Mouse (Mus musculus) MEL (cell line): ENCODE measurements at regions not wholly inside any gene's neighbourhood (a gene's known extent, or its start where the extent isn't known, plus 50 kb on each side); places are given as distances from the start of the nearest gene placed in this dataset.

Experiments used
- DNase-seq: peaks from one replicate; pipeline ENCODE4 v3.0.0; 2011; ENCODE audit warnings: low read depth, low spot score
- H3K27ac ChIP-seq: 2 replicates; pipeline ENCODE4 v1.5.1; 2012; ENCODE audit warnings: low read depth, mild to moderate bottlenecking, control low read depth, low read length, moderate library complexity; ENCODE audit not compliant: control insufficient read depth
- H3K27me3 ChIP-seq, 2 experiments: fragments of 150-350 bp in 1 of 2; sonication (generic) in 1 of 2; 2 replicates each; pipeline ENCODE4 v1.6.1; 2012; ENCODE audit warnings: low read length in 2 of 2, mild to moderate bottlenecking in 2 of 2, improper control_type of control experiment in 1 of 2, moderate library complexity in 1 of 2; ENCODE audit not compliant: insufficient read depth in 2 of 2, control insufficient read depth in 1 of 2
- H3K36me3 ChIP-seq, 2 experiments: 2 replicates each; pipeline ENCODE4 v1.6.1; 2012 to 2014; ENCODE audit warnings: low read length in 2 of 2, improper control_type of control experiment in 1 of 2, inconsistent platforms in 1 of 2, mild to moderate bottlenecking in 1 of 2; ENCODE audit not compliant: insufficient read depth in 2 of 2, control insufficient read depth in 1 of 2
- H3K4me1 ChIP-seq, 2 experiments: fragments of 150-350 bp in 1 of 2; sonication (generic) in 1 of 2; 2 replicates each; pipeline ENCODE4 v1.6.1; 2012; ENCODE audit warnings: low read length in 2 of 2, improper control_type of control experiment in 1 of 2, mild to moderate bottlenecking in 1 of 2; ENCODE audit not compliant: insufficient read depth in 2 of 2, control insufficient read depth in 1 of 2
- H3K4me3 ChIP-seq, 2 experiments: fragments of 150-350 bp in 1 of 2; sonication (generic) in 1 of 2; 2 replicates each; pipeline ENCODE4 v1.5.1; 2012; ENCODE audit warnings: low read depth in 2 of 2, low read length in 2 of 2, mild to moderate bottlenecking in 2 of 2, moderate library complexity in 2 of 2, control low read depth in 1 of 2, improper control_type of control experiment in 1 of 2; ENCODE audit not compliant: control insufficient read depth in 1 of 2, insufficient read depth in 1 of 2
- H3K79me2 ChIP-seq: 2 replicates; pipeline ENCODE4 v1.6.1; 2012; ENCODE audit warnings: mild to moderate bottlenecking, low read length, moderate library complexity; ENCODE audit not compliant: control insufficient read depth, poor library complexity, insufficient read depth
- H3K9ac ChIP-seq: 2 replicates; pipeline ENCODE4 v1.6.1; 2012; ENCODE audit warnings: low read depth, mild to moderate bottlenecking, control low read depth, low read length, moderate library complexity; ENCODE audit not compliant: control insufficient read depth, poor library complexity, severe bottlenecking
- H3K9me3 ChIP-seq: fragments of 150-350 bp; sonication (generic); replicated peaks from 2 replicates; pipeline ENCODE4 v1.6.1; 2012; ENCODE audit warnings: mild to moderate bottlenecking, low read length, improper control_type of control experiment, moderate library complexity; ENCODE audit not compliant: insufficient read depth
- BHLHE40 ChIP-seq: IDR thresholded peaks from 2 replicates; pipeline ENCODE4 v1.6.1; 2012; ENCODE audit warnings: low read depth, mild to moderate bottlenecking, inconsistent platforms, low read length, improper control_type of control experiment, borderline replicate concordance
- CHD2 ChIP-seq: IDR thresholded peaks from 2 replicates; pipeline ENCODE4 v1.6.1; 2011; ENCODE audit warnings: low read length, improper control_type of control experiment
- CTCF ChIP-seq, 3 experiments: IDR thresholded peaks in 2 of 3; conservative IDR thresholded peaks in 1 of 3; 2 replicates each; pipeline ENCODE4 v1.5.1; 2011 to 2012; ENCODE audit warnings: low read length in 3 of 3, low read depth in 2 of 3, mild to moderate bottlenecking in 2 of 3, improper control_type of control experiment in 1 of 3, inconsistent platforms in 1 of 3, mixed read lengths in 1 of 3, moderate library complexity in 1 of 3; ENCODE audit not compliant: control insufficient read depth in 1 of 3, insufficient read depth in 1 of 3, poor library complexity in 1 of 3, severe bottlenecking in 1 of 3
- EP300 ChIP-seq, 2 experiments: IDR thresholded peaks; 2 replicates each; pipeline ENCODE4 v1.6.1; 2011; ENCODE audit warnings: improper control_type of control experiment in 2 of 2, low read length in 2 of 2, low read depth in 1 of 2, mild to moderate bottlenecking in 1 of 2
- ETS1 ChIP-seq: IDR thresholded peaks from 2 replicates; pipeline ENCODE4 v1.6.1; 2012; ENCODE audit warnings: low read depth, mild to moderate bottlenecking, inconsistent platforms, low read length, improper control_type of control experiment, moderate library complexity
- GABPA ChIP-seq: IDR thresholded peaks from 2 replicates; pipeline ENCODE4 v1.6.1; 2012; ENCODE audit warnings: low read depth, mild to moderate bottlenecking, inconsistent platforms, low read length, improper control_type of control experiment, moderate library complexity
- GATA1 ChIP-seq: IDR thresholded peaks from 2 replicates; pipeline ENCODE4 v1.6.1; 2011; ENCODE audit warnings: low read depth, low read length, improper control_type of control experiment
- HCFC1 ChIP-seq: IDR thresholded peaks from 2 replicates; pipeline ENCODE4 v1.6.1; 2012; ENCODE audit warnings: low read depth, mild to moderate bottlenecking, inconsistent platforms, low read length, improper control_type of control experiment, moderate library complexity
- JUND ChIP-seq: IDR thresholded peaks from 2 replicates; pipeline ENCODE4 v1.6.1; 2011; ENCODE audit warnings: low read depth, mild to moderate bottlenecking, improper control_type of control experiment, low read length
- KAT2A ChIP-seq: conservative IDR thresholded peaks from 2 replicates; pipeline ENCODE4 v1.6.1; 2012; ENCODE audit warnings: low read depth, low read length, improper control_type of control experiment, inconsistent platforms
- MAX ChIP-seq: IDR thresholded peaks from 2 replicates; pipeline ENCODE4 v1.6.1; 2011; ENCODE audit warnings: low read length, improper control_type of control experiment
- NRF1 ChIP-seq: IDR thresholded peaks from 2 replicates; pipeline ENCODE4 v1.6.1; 2014; ENCODE audit warnings: low read depth, mild to moderate bottlenecking, inconsistent platforms, low read length, improper control_type of control experiment, moderate library complexity; ENCODE audit not compliant: poor library complexity, insufficient read depth, severe bottlenecking
- POLR2AphosphoS2 ChIP-seq: IDR thresholded peaks from 2 replicates; pipeline ENCODE4 v1.6.1; 2011; ENCODE audit warnings: low read length, improper control_type of control experiment
- RAD21 ChIP-seq: IDR thresholded peaks from 2 replicates; pipeline ENCODE4 v1.6.1; 2011; ENCODE audit warnings: mild to moderate bottlenecking, low read depth, low read length, improper control_type of control experiment
- RCOR1 ChIP-seq: IDR thresholded peaks from 2 replicates; pipeline ENCODE4 v1.6.1; 2012; ENCODE audit warnings: low read depth, mild to moderate bottlenecking, inconsistent platforms, low read length, improper control_type of control experiment
- SIN3A ChIP-seq: IDR thresholded peaks from 2 replicates; pipeline ENCODE4 v1.6.1; 2012; ENCODE audit warnings: low read length, improper control_type of control experiment, inconsistent platforms
- SMC3 ChIP-seq: IDR thresholded peaks from 2 replicates; pipeline ENCODE4 v1.6.1; 2011; ENCODE audit warnings: low read depth, low read length, improper control_type of control experiment
- TCF12 ChIP-seq: IDR thresholded peaks from 2 replicates; pipeline ENCODE4 v1.6.1; 2014; ENCODE audit warnings: low read depth, mild to moderate bottlenecking, inconsistent platforms, low read length, improper control_type of control experiment, moderate library complexity
- USF1 ChIP-seq: IDR thresholded peaks from 2 replicates; pipeline ENCODE4 v1.6.1; 2014; ENCODE audit warnings: low read depth, mild to moderate bottlenecking, inconsistent platforms, low read length, improper control_type of control experiment, moderate library complexity
- ZC3H11A ChIP-seq: IDR thresholded peaks from 2 replicates; pipeline ENCODE4 v1.6.1; 2012; ENCODE audit warnings: low read depth, mild to moderate bottlenecking, inconsistent platforms, low read length, improper control_type of control experiment
- ZKSCAN1 ChIP-seq: IDR thresholded peaks from 2 replicates; pipeline ENCODE4 v1.6.1; 2012; ENCODE audit warnings: low read depth, mild to moderate bottlenecking, inconsistent platforms, low read length, improper control_type of control experiment, moderate library complexity
- ZMIZ1 ChIP-seq: IDR thresholded peaks from 2 replicates; pipeline ENCODE4 v1.6.1; 2012; ENCODE audit warnings: low read depth, mild to moderate bottlenecking, inconsistent platforms, low read length, improper control_type of control experiment, moderate library complexity
- ZNF384 ChIP-seq: IDR thresholded peaks from 2 replicates; pipeline ENCODE4 v1.6.1; 2012; ENCODE audit warnings: low read depth, mild to moderate bottlenecking, inconsistent platforms, low read length, improper control_type of control experiment

- H3K36me3 ChIP-seq, result no peaks in the 10 kb centered on the region
- H3K79me2 ChIP-seq, result no peaks in the 10 kb centered on the region
- no peak overlapping the region for H3K27ac ChIP-seq
- no peaks in the 10 kb centered on the region for H3K4me1 ChIP-seq
- no peaks in the 10 kb centered on the region for H3K9me3 ChIP-seq
- TF ChIP-seq GABPA, result no peak
- TF ChIP-seq POLR2AphosphoS2, result no peak
- no peak for TF ChIP-seq ZKSCAN1
- no peak for TF ChIP-seq HCFC1
- no peak for TF ChIP-seq SIN3A
- no peak for TF ChIP-seq USF1
- no peak for TF ChIP-seq KAT2A
- no peak for TF ChIP-seq CHD2
- no peak for TF ChIP-seq EP300 (IDR thresholded peaks at IDR 0.05; ENCODE audit: low read depth in 1 of 2, low read length in 2 of 2)
- TF ChIP-seq ZC3H11A, result no peak
- TF ChIP-seq MAX, result no peak
- H3K9ac ChIP-seq, result no peak overlapping the region
- no peak for DNase-seq
- no peak overlapping the region for H3K4me3 ChIP-seq
- H3K27me3 ChIP-seq, result no peaks in the 10 kb centered on the region
Observed at GRCm38 (mm10) chr8:91899747-91900146, 97.9 kb upstream of the Irx3 start.

- Histone ChIP-seq H3K27ac (no peak overlapping the region), H3K79me2 (no peaks in the 10 kb centered on the region), H3K27me3 (no peaks in the 10 kb centered on the region), H3K36me3 (no peaks in the 10 kb centered on the region), H3K9ac (no peak overlapping the region), H3K9me3 (no peaks in the 10 kb centered on the region), H3K4me1 (no peaks in the 10 kb centered on the region), H3K4me3 (no peak overlapping the region)
- DNase-seq, result no peak
- TF ChIP-seq ZC3H11A, result no peak
- no peak for TF ChIP-seq BHLHE40
- TF ChIP-seq ETS1, result no peak
- no peak for TF ChIP-seq EP300 (IDR thresholded peaks at IDR 0.05; ENCODE audit: low read depth in 1 of 2, low read length in 2 of 2)
- TF ChIP-seq JUND, result no peak
- no peak for TF ChIP-seq CHD2
- TF ChIP-seq RAD21, result no peak
- TF ChIP-seq ZMIZ1, result no peak
- no peak for TF ChIP-seq CTCF (IDR thresholded peaks at IDR 0.05 in 2 of 3, conservative IDR thresholded peaks at IDR 0.05 in 1 of 3; ENCODE audit: control insufficient read depth in 1 of 3, insufficient read depth in 1 of 3, low read depth in 2 of 3, low read length in 3 of 3, poor library complexity in 1 of 3, severe bottlenecking in 1 of 3)
- TF ChIP-seq NRF1, result no peak
- TF ChIP-seq POLR2AphosphoS2, result no peak
- no peak for TF ChIP-seq MAX
- TF ChIP-seq SMC3, result no peak
- no peak for TF ChIP-seq TCF12
- TF ChIP-seq GATA1, result no peak
- no peak for TF ChIP-seq RCOR1
- TF ChIP-seq ZNF384, result no peak
- no peak for TF ChIP-seq ZKSCAN1
Observed at GRCm38 (mm10) chr8:91897381-91897780, 95.5 kb upstream of the Irx3 start.
